In genomic region chr2:52948406-52948805, GRCm38 (mm10) we compare ENCODE assay signal across 23 mouse cellular contexts.
"Had no signal": no experiment of that assay in that cellular context is flagged by ENCODE, and none has a peak within 500 bp of the region (broad histone marks: within the 10 kb centered on the region; RNA-seq: fewer than 3 reads in every experiment).

No protein-coding gene starts in this region.

- H3K9me3 ChIP-seq: limb, embryonic 12.5 days; limb, embryonic 15.5 days; liver, embryonic 15.5 days; lung, embryonic 15.5 days; midbrain, embryonic 15.5 days; neural tube, embryonic 12.5 days; neural tube, embryonic 15.5 days had no signal

- H3K4me3 ChIP-seq: limb, embryonic 12.5 days; limb, embryonic 15.5 days; liver, embryonic 15.5 days; lung, embryonic 15.5 days; midbrain, embryonic 15.5 days; neural tube, embryonic 12.5 days; neural tube, embryonic 15.5 days had no signal

- H3K4me1 ChIP-seq: liver, embryonic 15.5 days; lung, embryonic 15.5 days had no signal

- H3K27me3 ChIP-seq: limb, embryonic 12.5 days; limb, embryonic 15.5 days; liver, embryonic 15.5 days; lung, embryonic 15.5 days; midbrain, embryonic 15.5 days; neural tube, embryonic 12.5 days; neural tube, embryonic 15.5 days had no signal

- ATAC-seq: midbrain, embryonic 15.5 days had no signal

- DNase-seq: kidney, adult 9 months; kidney, postnatal 25 days; left cerebral cortex, postnatal 4 days; lung, adult 18-20 months; lung, postnatal 10 days; lung, postnatal 36 days; right cerebral cortex, adult 18-20 months; right cerebral cortex, postnatal 14 days; right cerebral cortex, postnatal 4 days; thymus, adult 2 months; thymus, postnatal 14 days; thymus, postnatal 4 days had no signal

- H3K9ac ChIP-seq: limb, embryonic 12.5 days; limb, embryonic 15.5 days; liver, embryonic 15.5 days; lung, embryonic 15.5 days; midbrain, embryonic 15.5 days; neural tube, embryonic 12.5 days; neural tube, embryonic 15.5 days had no signal

- H3K4me2 ChIP-seq: limb, embryonic 12.5 days; limb, embryonic 15.5 days; liver, embryonic 11.5 days; liver, embryonic 15.5 days; lung, embryonic 15.5 days; midbrain, embryonic 11.5 days; midbrain, embryonic 15.5 days; neural tube, embryonic 12.5 days; neural tube, embryonic 15.5 days had no signal

- H3K27ac ChIP-seq: kidney, postnatal 0 days; limb, embryonic 12.5 days; limb, embryonic 15.5 days; liver, embryonic 15.5 days; lung, embryonic 15.5 days; midbrain, embryonic 15.5 days; neural tube, embryonic 12.5 days; neural tube, embryonic 15.5 days; stomach, postnatal 0 days had no signal

- H3K36me3 ChIP-seq: limb, embryonic 15.5 days; liver, embryonic 15.5 days; lung, embryonic 15.5 days; midbrain, embryonic 15.5 days; neural tube, embryonic 12.5 days; neural tube, embryonic 15.5 days had no signal
